ENCODE assay signal across 27 mouse cellular contexts in the genomic region with DNA sequence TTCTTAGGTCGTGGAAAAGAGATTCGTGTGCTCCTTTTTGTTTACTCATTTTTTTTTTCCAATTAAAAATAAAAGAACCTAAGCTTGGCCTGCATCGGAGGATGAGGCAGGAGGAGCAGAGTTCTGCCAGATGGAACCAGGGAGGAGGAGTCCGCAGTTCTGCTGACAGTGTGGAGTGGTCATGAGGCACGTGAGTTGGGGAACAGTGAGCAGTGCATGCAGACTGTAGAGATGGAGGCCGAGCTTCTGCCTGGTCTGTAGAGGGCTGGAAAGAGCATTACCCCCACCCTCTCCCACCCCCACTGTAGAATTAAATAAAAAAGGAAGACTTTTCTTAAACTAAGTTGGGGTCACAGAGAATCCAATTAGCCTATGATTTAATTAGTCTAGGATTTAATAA.
"Had no signal": no experiment of that assay in that cellular context is flagged by ENCODE, and none has a peak within 500 bp of the region (broad histone marks: within the 10 kb centered on the region; RNA-seq: fewer than 3 reads in every experiment).

No protein-coding gene starts in this region.

- H3K4me3 ChIP-seq: gastrocnemius, adult 2 months; heart, embryonic 13.5 days; heart, embryonic 15.5 days; hindbrain, embryonic 10.5 days; hindbrain, embryonic 12.5 days; intestine, embryonic 15.5 days; layer of hippocampus, adult 2 months; limb, embryonic 13.5 days; limb, embryonic 15.5 days; liver, embryonic 12.5 days had no signal

- DNase-seq: gastrocnemius, adult 2 months; gastrocnemius, postnatal 10 days; gastrocnemius, postnatal 25 days; heart, adult 18-20 months; heart, postnatal 14 days; heart, postnatal 4 days; kidney, adult 18-20 months; kidney, adult 8-10 months; kidney, postnatal 10 days; kidney, postnatal 25 days; kidney, postnatal 4 days; left cerebral cortex, postnatal 4 days had no signal

- H3K4me1 ChIP-seq: heart, embryonic 13.5 days; heart, embryonic 15.5 days; hindbrain, embryonic 12.5 days; liver, embryonic 12.5 days had no signal

- H3K36me3 ChIP-seq: heart, embryonic 13.5 days; heart, embryonic 15.5 days; hindbrain, embryonic 10.5 days; hindbrain, embryonic 12.5 days; intestine, embryonic 15.5 days; limb, embryonic 13.5 days; limb, embryonic 15.5 days; liver, embryonic 12.5 days had no signal

- H3K27ac ChIP-seq: gastrocnemius, adult 2 months; heart, embryonic 13.5 days; heart, embryonic 15.5 days; hindbrain, embryonic 10.5 days; hindbrain, embryonic 12.5 days; hindbrain, embryonic 14.5 days; intestine, embryonic 15.5 days; layer of hippocampus, adult 2 months; limb, embryonic 13.5 days; limb, embryonic 15.5 days; liver, embryonic 12.5 days; liver, embryonic 14.5 days had no signal

- H3K27me3 ChIP-seq: heart, embryonic 13.5 days; heart, embryonic 15.5 days; hindbrain, embryonic 12.5 days; intestine, embryonic 15.5 days; limb, embryonic 13.5 days; limb, embryonic 15.5 days; liver, embryonic 12.5 days had no signal

- H3K4me2 ChIP-seq: heart, embryonic 11.5 days; heart, embryonic 13.5 days; heart, embryonic 15.5 days; hindbrain, embryonic 12.5 days; hindbrain, embryonic 14.5 days; intestine, embryonic 15.5 days; limb, embryonic 13.5 days; limb, embryonic 15.5 days; liver, embryonic 12.5 days had no signal

- H3K9me3 ChIP-seq: heart, embryonic 13.5 days; heart, embryonic 15.5 days; hindbrain, embryonic 10.5 days; hindbrain, embryonic 12.5 days; intestine, embryonic 15.5 days; limb, embryonic 13.5 days; limb, embryonic 15.5 days; liver, embryonic 12.5 days had no signal

- H3K9ac ChIP-seq: heart, embryonic 13.5 days; heart, embryonic 15.5 days; hindbrain, embryonic 12.5 days; hindbrain, embryonic 14.5 days; intestine, embryonic 15.5 days; limb, embryonic 13.5 days; limb, embryonic 15.5 days; liver, embryonic 12.5 days; liver, embryonic 14.5 days had no signal

- ATAC-seq: hindbrain, embryonic 16.5 days; inflammation-experienced regulatory T-cells, adult 6 months; intestine, embryonic 15.5 days; intestine, postnatal 0 days; liver, embryonic 12.5 days had no signal
